Mouse (Mus musculus): ENCODE results near the gene Phf1. TPM values are rescaled to one million over a fixed set of nuclear protein-coding genes. Genes with fewer than 3 reads are reported as not detected.
A peak's percentile ranks its signal among the peaks of the same experiment; 100 is the strongest.

Phf1 gene
- polyA plus RNA-seq, 1 experiment, result 9.6 TPM

DNA sequence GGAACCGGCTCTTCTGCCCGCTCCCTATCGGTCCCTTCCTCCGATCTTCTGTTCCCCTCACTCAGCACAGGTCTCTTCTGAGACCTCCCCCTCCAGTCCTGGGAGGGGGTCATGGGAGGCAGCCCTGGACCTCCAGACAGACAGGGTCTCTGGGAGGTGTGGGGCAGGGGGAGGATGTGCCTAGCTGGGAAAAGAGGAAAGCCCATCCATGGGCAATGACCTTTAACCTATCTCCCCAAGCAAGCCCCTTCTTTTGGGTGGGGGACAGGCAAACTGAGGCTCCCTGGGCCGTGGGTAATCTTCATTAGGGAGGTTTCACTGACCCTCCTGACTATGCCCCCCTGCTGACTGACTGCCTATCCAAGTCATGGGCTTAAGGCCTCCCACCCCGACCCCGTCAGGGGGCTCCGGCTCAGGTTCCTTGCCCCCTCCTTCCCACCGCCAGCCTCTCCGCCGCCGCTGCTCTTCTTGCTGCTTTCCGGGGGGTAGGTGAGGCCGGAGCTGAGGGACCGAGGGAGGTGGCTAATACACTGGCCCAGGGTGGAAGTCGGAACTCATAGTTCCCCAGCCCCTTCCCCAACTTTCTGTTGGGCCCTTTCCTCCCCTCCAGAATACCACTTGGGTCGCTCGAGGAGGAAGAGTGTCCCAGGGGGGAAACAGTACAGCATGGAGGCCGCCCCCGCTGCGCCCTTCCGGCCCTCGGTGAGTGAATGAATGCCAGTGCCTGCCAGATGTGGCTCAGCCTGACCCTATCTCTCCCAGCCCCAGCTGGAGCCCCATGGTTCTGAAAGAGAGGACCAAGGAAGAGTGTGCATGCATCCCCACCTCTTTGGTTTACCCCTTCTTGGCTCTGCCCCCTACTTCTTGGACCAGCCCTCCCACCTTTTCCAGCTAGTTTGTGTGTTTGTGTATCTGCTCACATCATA is 19.4 kb downstream of the Phf1 start:
- TF ChIP-seq POLR2A (IDR thresholded peaks at IDR 0.05; ENCODE audit: insufficient read length, low read depth), result no peak
- no peak for TF ChIP-seq USF1 (IDR thresholded peaks at IDR 0.05; ENCODE audit: low read depth)
- TF ChIP-seq POLR2AphosphoS2 (IDR thresholded peaks at IDR 0.05; ENCODE audit: insufficient read length, low read depth), result no peak
- TF ChIP-seq TCF12 (IDR thresholded peaks at IDR 0.05; ENCODE audit: insufficient read depth, poor library complexity, severe bottlenecking), result no peak
- no peak for TF ChIP-seq TCF3 (IDR thresholded peaks at IDR 0.05; ENCODE audit: insufficient read length, low read depth)
- H3K4me3 ChIP-seq, result no peak overlapping the region

DNA sequence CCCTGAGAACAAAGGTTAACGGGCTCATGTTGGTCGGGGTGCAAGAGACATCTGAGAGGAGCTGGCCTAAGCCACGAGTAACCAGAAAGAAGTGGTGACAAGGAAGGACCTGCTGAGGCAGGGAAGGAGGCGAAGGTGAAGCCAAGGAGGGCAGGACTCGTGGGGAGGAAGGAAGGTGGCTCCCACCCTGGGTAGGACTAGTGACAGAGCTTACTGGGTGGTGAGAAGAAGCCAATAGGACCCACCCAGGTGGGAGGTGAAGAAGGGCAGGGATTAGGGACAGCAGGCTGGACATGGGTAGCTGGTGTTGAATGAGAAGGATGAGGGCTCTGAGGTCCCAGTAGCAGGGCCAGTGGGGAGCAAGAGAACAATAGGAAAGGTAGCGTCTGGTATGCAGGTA is 20.3 kb downstream of the Phf1 start:
- Histone ChIP-seq H3K79me2 (ENCODE audit: control insufficient read depth, insufficient read depth) (no peaks in the 10 kb centered on the region), H3K4me3 (no peak overlapping the region), H3K27me3 (ENCODE audit: control insufficient read depth, insufficient read depth, insufficient read length) (no peaks in the 10 kb centered on the region), H3K36me3 (ENCODE audit: control insufficient read depth, insufficient read depth) (no peaks in the 10 kb centered on the region), H3K4me2 (ENCODE audit: low read depth) (no peak overlapping the region), H3ac (ENCODE audit: control insufficient read depth, insufficient read length) (no peak overlapping the region)
- TF ChIP-seq POLR2AphosphoS2 (IDR thresholded peaks at IDR 0.05; ENCODE audit: insufficient read length, low read depth) (no peak), MYOD1 (IDR thresholded peaks at IDR 0.05; ENCODE audit: control insufficient read depth in 1 of 3, insufficient read length in 2 of 3, low read depth in 2 of 3) (no peak), TCF12 (IDR thresholded peaks at IDR 0.05; ENCODE audit: insufficient read depth, poor library complexity, severe bottlenecking) (no peak), MAX (IDR thresholded peaks at IDR 0.05; ENCODE audit: low read depth) (no peak), USF1 (IDR thresholded peaks at IDR 0.05; ENCODE audit: low read depth) (no peak), POLR2A (IDR thresholded peaks at IDR 0.05; ENCODE audit: insufficient read length, low read depth) (no peak), MYOG (IDR thresholded peaks at IDR 0.05; ENCODE audit: control insufficient read depth in 1 of 3, insufficient read depth in 1 of 3, insufficient read length in 2 of 3, low read depth in 2 of 3) (no peak), SRF (IDR thresholded peaks at IDR 0.05; ENCODE audit: control insufficient read depth, insufficient read length, low read depth) (no peak), REST (IDR thresholded peaks at IDR 0.05; ENCODE audit: insufficient read depth, insufficient read length) (no peak), CEBPB (IDR thresholded peaks at IDR 0.05; ENCODE audit: insufficient read depth, poor library complexity, severe bottlenecking) (no peak), TCF3 (IDR thresholded peaks at IDR 0.05; ENCODE audit: insufficient read length, low read depth) (no peak), E2F4 (IDR thresholded peaks at IDR 0.05; ENCODE audit: insufficient read depth) (no peak)

More for the DNA sequence above, 19.4 kb downstream of the Phf1 start:
- no peak overlapping the region for H3ac ChIP-seq (ENCODE audit: control insufficient read depth, insufficient read length)
- H3K4me2 ChIP-seq (ENCODE audit: low read depth), result no peak overlapping the region
- no peaks in the 10 kb centered on the region for H3K27me3 ChIP-seq (ENCODE audit: control insufficient read depth, insufficient read depth, insufficient read length)
- H3K79me2 ChIP-seq (ENCODE audit: control insufficient read depth, insufficient read depth), result no peaks in the 10 kb centered on the region
- no peaks in the 10 kb centered on the region for H3K36me3 ChIP-seq (ENCODE audit: control insufficient read depth, insufficient read depth)

DNA sequence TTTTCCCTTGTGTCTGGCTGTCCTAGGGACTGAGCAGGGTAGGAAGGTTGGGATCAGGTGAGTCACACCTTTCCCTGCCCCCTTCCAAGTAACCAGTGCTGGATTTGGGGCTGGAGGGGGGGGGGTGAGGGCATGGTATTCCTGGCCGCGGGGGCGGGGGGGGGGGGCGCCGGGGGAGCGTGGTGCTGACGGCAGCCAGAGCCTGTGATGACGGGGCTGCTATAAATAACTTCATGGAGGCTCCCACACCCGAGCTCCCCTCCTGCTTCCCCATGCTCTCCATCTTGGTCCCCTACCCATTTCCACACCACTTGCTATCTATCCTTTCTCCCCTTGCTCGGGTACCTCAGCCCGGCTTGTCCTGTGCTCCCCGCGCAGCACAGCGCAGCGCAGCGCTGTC is 20.9 kb downstream of the Phf1 start:
- no peak for TF ChIP-seq MYOG (IDR thresholded peaks at IDR 0.05; ENCODE audit: control insufficient read depth in 1 of 3, insufficient read depth in 1 of 3, insufficient read length in 2 of 3, low read depth in 2 of 3)
- no peak overlapping the region for H3K4me3 ChIP-seq
- H3ac ChIP-seq (ENCODE audit: control insufficient read depth, insufficient read length), result no peak overlapping the region
- H3K4me2 ChIP-seq (ENCODE audit: low read depth), result peak overlapping the region; percentile 12
- no peaks in the 10 kb centered on the region for H3K27me3 ChIP-seq (ENCODE audit: control insufficient read depth, insufficient read depth, insufficient read length)
- no peaks in the 10 kb centered on the region for H3K36me3 ChIP-seq (ENCODE audit: control insufficient read depth, insufficient read depth)
- H3K79me2 ChIP-seq (ENCODE audit: control insufficient read depth, insufficient read depth), result no peaks in the 10 kb centered on the region

DNA sequence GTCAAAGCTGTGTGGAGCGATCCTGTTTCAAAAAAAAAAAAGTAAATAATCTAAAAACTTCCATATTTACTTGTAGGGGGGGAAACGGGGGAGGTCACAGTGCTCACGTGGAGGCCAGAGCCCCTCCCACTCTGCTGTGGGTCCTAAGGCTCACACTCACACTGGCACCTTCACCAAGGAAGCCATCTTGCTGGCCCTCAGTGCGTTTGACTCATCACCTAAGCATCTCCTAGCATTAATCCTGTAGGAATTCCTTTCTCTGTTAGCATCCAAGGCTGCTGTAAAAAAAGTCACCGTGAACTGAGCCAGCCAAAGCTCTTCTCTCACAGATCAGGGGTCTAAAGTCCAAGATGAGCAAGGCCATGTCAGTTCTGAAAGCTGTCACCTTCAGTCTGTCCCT is 23.5 kb downstream of the Phf1 start:
- H3K79me2 ChIP-seq (ENCODE audit: control insufficient read depth, insufficient read depth), result no peaks in the 10 kb centered on the region
- TF ChIP-seq TCF12 (IDR thresholded peaks at IDR 0.05; ENCODE audit: insufficient read depth, poor library complexity, severe bottlenecking) (no peak), MYOG (IDR thresholded peaks at IDR 0.05; ENCODE audit: control insufficient read depth in 1 of 3, insufficient read depth in 1 of 3, insufficient read length in 2 of 3, low read depth in 2 of 3) (no peak), USF1 (IDR thresholded peaks at IDR 0.05; ENCODE audit: low read depth) (no peak), POLR2A (IDR thresholded peaks at IDR 0.05; ENCODE audit: insufficient read length, low read depth) (no peak), TCF3 (IDR thresholded peaks at IDR 0.05; ENCODE audit: insufficient read length, low read depth) (no peak), POLR2AphosphoS2 (IDR thresholded peaks at IDR 0.05; ENCODE audit: insufficient read length, low read depth) (no peak), SRF (IDR thresholded peaks at IDR 0.05; ENCODE audit: control insufficient read depth, insufficient read length, low read depth) (no peak), E2F4 (IDR thresholded peaks at IDR 0.05; ENCODE audit: insufficient read depth) (no peak), MAX (IDR thresholded peaks at IDR 0.05; ENCODE audit: low read depth) (no peak), CEBPB (IDR thresholded peaks at IDR 0.05; ENCODE audit: insufficient read depth, poor library complexity, severe bottlenecking) (no peak), MYOD1 (IDR thresholded peaks at IDR 0.05; ENCODE audit: control insufficient read depth in 1 of 3, insufficient read length in 2 of 3, low read depth in 2 of 3) (no peak), REST (IDR thresholded peaks at IDR 0.05; ENCODE audit: insufficient read depth, insufficient read length) (no peak)
- no peak overlapping the region for H3ac ChIP-seq (ENCODE audit: control insufficient read depth, insufficient read length)
- H3K27me3 ChIP-seq (ENCODE audit: control insufficient read depth, insufficient read depth, insufficient read length), result no peaks in the 10 kb centered on the region
- H3K4me2 ChIP-seq (ENCODE audit: low read depth), result no peak overlapping the region
- no peak overlapping the region for H3K4me3 ChIP-seq
- no peaks in the 10 kb centered on the region for H3K36me3 ChIP-seq (ENCODE audit: control insufficient read depth, insufficient read depth)

DNA sequence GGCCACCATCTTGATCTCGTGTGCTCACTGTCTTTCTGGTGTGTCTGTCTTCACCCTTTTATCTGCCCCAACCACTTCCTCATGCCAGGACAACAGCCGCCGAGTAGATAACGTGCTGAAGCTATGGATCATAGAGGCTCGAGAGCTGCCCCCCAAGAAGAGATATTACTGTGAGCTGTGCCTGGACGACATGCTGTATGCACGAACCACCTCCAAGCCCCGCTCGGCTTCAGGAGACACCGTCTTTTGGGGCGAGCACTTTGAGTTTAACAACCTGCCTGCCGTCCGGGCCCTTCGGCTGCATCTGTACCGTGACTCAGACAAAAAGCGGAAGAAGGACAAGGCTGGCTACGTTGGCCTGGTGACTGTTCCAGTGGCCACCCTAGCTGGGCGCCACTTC is 24.0 kb downstream of the Phf1 start:
- H3K4me2 ChIP-seq (ENCODE audit: low read depth), result no peak overlapping the region
- H3K27me3 ChIP-seq (ENCODE audit: control insufficient read depth, insufficient read depth, insufficient read length), result no peaks in the 10 kb centered on the region
- H3K36me3 ChIP-seq (ENCODE audit: control insufficient read depth, insufficient read depth), result no peaks in the 10 kb centered on the region
- H3K4me3 ChIP-seq, result no peak overlapping the region
- TF ChIP-seq REST (IDR thresholded peaks at IDR 0.05; ENCODE audit: insufficient read depth, insufficient read length) (no peak), POLR2AphosphoS2 (IDR thresholded peaks at IDR 0.05; ENCODE audit: insufficient read length, low read depth) (no peak), TCF3 (IDR thresholded peaks at IDR 0.05; ENCODE audit: insufficient read length, low read depth) (no peak), MAX (IDR thresholded peaks at IDR 0.05; ENCODE audit: low read depth) (no peak), USF1 (IDR thresholded peaks at IDR 0.05; ENCODE audit: low read depth) (no peak), POLR2A (IDR thresholded peaks at IDR 0.05; ENCODE audit: insufficient read length, low read depth) (no peak), MYOG (IDR thresholded peaks at IDR 0.05; ENCODE audit: control insufficient read depth in 1 of 3, insufficient read depth in 1 of 3, insufficient read length in 2 of 3, low read depth in 2 of 3) (no peak), SRF (IDR thresholded peaks at IDR 0.05; ENCODE audit: control insufficient read depth, insufficient read length, low read depth) (no peak), E2F4 (IDR thresholded peaks at IDR 0.05; ENCODE audit: insufficient read depth) (no peak), CEBPB (IDR thresholded peaks at IDR 0.05; ENCODE audit: insufficient read depth, poor library complexity, severe bottlenecking) (no peak), MYOD1 (IDR thresholded peaks at IDR 0.05; ENCODE audit: control insufficient read depth in 1 of 3, insufficient read length in 2 of 3, low read depth in 2 of 3) (no peak)
- H3ac ChIP-seq (ENCODE audit: control insufficient read depth, insufficient read length), result no peak overlapping the region
- no peaks in the 10 kb centered on the region for H3K79me2 ChIP-seq (ENCODE audit: control insufficient read depth, insufficient read depth)

Measured in myocyte (in vitro differentiated cells).